Mouse (Mus musculus) heart, adult 2 months (tissue): ENCODE results near the gene Mpg. TPM values are rescaled to one million over a fixed set of nuclear protein-coding genes. Genes with fewer than 3 reads are reported as not detected.

Experiments
- DNase-seq, 2 experiments: peaks; one replicate each; pipeline ENCODE4 v3.0.0; 2021
- H3K27ac ChIP-seq: fragments of 200-600 bp; 2 replicates; pipeline ENCODE4 v1.8.1; 2022
- H3K27me3 ChIP-seq: fragments of 200-500 bp; 2 replicates; pipeline ENCODE4 v1.6.1; 2012; ENCODE audit warnings: mild to moderate bottlenecking, low read length, inconsistent platforms, mixed read lengths; ENCODE audit not compliant: control insufficient read depth, insufficient read depth
- H3K36me3 ChIP-seq: fragments of 200-500 bp; 2 replicates; pipeline ENCODE4 v1.6.1; 2012; ENCODE audit warnings: low read length, inconsistent platforms; ENCODE audit not compliant: control insufficient read depth, insufficient read depth
- H3K4me1 ChIP-seq: fragments of 200-500 bp; 2 replicates; pipeline ENCODE4 v1.6.1; 2011; ENCODE audit warnings: low read length; ENCODE audit not compliant: control insufficient read depth, insufficient read depth
- H3K4me3 ChIP-seq: fragments of 200-600 bp; 2 replicates; pipeline ENCODE4 v1.8.1; 2022
- H3K79me2 ChIP-seq: fragments of 200-500 bp; replicated peaks from 2 replicates; pipeline ENCODE4 v1.6.1; 2012; ENCODE audit warnings: mild to moderate bottlenecking, inconsistent platforms, low read length, moderate library complexity, mixed read lengths; ENCODE audit not compliant: control insufficient read depth, insufficient read depth
- H3K9ac ChIP-seq: fragments of 200-500 bp; 2 replicates; pipeline ENCODE4 v1.6.1; 2012; ENCODE audit warnings: low read depth, mild to moderate bottlenecking, control low read depth, inconsistent platforms, low read length, mixed read lengths
- CTCF ChIP-seq: fragments of 200-600 bp; IDR thresholded peaks from 2 replicates; pipeline ENCODE4 v1.8.1; 2022; ENCODE audit warnings: antibody characterized with exemption, mild to moderate bottlenecking, moderate library complexity
- EP300 ChIP-seq: fragments of 200-500 bp; IDR thresholded peaks from 2 replicates; pipeline ENCODE4 v1.6.1; 2011; ENCODE audit warnings: low read depth, low read length, control low read depth; ENCODE audit not compliant: insufficient read depth
- POLR2A ChIP-seq: fragments of 200-500 bp; IDR thresholded peaks from 2 replicates; pipeline ENCODE4 v1.6.1; 2011; ENCODE audit warnings: mild to moderate bottlenecking, low read depth, low read length, control low read depth; ENCODE audit not compliant: insufficient read depth
- WGBS: fragments of 180-500 bp; shearing (Covaris S2); methylation state at CpG from one replicate; pipeline ENCODE4 v1.1.7; 2018; 5-methylcytosine and 5-hydroxymethylcytosine counted together
- intact Hi-C: fragments of 180-260 bp; cut with DNase I; formaldehyde crosslinking; loops from one replicate; pipeline ENCODE4 v1.15.1; 2025
- polyA plus RNA-seq: library from polyadenylated mRNA; depleted of rRNA; stranded (reverse); fragments of >200 nt; gene quantifications from 2 replicates; pipeline ENCODE4 v1.2.3, GENCODE M21; 2012
- total RNA-seq, 2 experiments: library from RNA; stranded (reverse); gene quantifications; 2 replicates each; pipeline ENCODE4 v1.2.3; 2021

Gene Mpg
- total and polyA plus RNA-seq, 3 experiments = 5.1 to 6.2 (median 5.2) TPM

- intact Hi-C loops = no loop called here
- Histone ChIP-seq H3K27ac (no peak overlapping the region), H3K79me2 (no peaks in the 10 kb centered on the region), H3K36me3 (no peaks in the 10 kb centered on the region), H3K9ac (no peak overlapping the region), H3K4me3 (no peak overlapping the region), H3K27me3 (no peaks in the 10 kb centered on the region), H3K4me1 (no peaks in the 10 kb centered on the region)
- no peak for DNase-seq
- TF ChIP-seq CTCF = no peak
- TF ChIP-seq POLR2A = no peak
- TF ChIP-seq EP300 = no peak
- WGBS = 83% methylated on average over 8 of the region's 8 CpGs
Measured at GRCm38 (mm10) chr11:32250880-32251763, 24.8 kb downstream of the Mpg start.

GRCm38 (mm10) chr11:32253121-32253520 lies 26.8 kb downstream of the Mpg start:
- no peak for TF ChIP-seq CTCF
- no peak for TF ChIP-seq EP300
- TF ChIP-seq POLR2A = no peak
- no peak overlapping the region for H3K27ac ChIP-seq
- H3K79me2 ChIP-seq = no peaks in the 10 kb centered on the region; the same call in 1 of the 2 replicates
- H3K36me3 ChIP-seq = no peaks in the 10 kb centered on the region
- 100% methylated on average over 1 of the region's 1 CpGs for WGBS
- no peak overlapping the region for H3K9ac ChIP-seq
- intact Hi-C loops = no loop called here
- no peaks in the 10 kb centered on the region for H3K4me1 ChIP-seq
- DNase-seq = no peak
- no peaks in the 10 kb centered on the region for H3K27me3 ChIP-seq
- no peak overlapping the region for H3K4me3 ChIP-seq

DNA sequence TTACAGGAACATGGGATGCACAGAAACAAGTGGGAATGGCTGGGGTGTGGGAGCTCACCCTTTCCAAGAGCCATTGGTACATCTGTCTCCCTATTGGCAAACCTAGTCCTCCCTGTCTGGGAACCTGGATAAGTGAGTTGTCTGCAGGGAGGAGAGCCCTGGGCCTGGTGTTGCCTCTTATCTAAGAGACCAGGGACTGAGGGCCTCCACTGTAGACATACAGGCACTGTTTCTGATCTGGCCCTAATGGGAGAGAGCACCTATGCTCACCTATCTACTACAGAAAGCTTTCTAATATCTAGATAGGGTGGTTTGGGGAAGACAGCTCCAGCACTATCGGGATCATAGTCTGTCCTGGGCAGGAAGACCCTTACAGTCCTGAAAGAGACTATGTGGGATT lies 29.8 kb downstream of the Mpg start:
- Histone ChIP-seq H3K4me1 (no peaks in the 10 kb centered on the region), H3K27me3 (no peaks in the 10 kb centered on the region), H3K27ac (no peak overlapping the region), H3K4me3 (no peak overlapping the region), H3K9ac (no peak overlapping the region), H3K36me3 (no peaks in the 10 kb centered on the region), H3K79me2 (no peaks in the 10 kb centered on the region; the same call in 1 of the 2 replicates)
- TF ChIP-seq CTCF = no peak
- TF ChIP-seq EP300 = no peak
- TF ChIP-seq POLR2A = no peak
- 100% methylated on average over 1 of the region's 1 CpGs for WGBS
- intact Hi-C loops = no loop called here
- no peak for DNase-seq

DNA sequence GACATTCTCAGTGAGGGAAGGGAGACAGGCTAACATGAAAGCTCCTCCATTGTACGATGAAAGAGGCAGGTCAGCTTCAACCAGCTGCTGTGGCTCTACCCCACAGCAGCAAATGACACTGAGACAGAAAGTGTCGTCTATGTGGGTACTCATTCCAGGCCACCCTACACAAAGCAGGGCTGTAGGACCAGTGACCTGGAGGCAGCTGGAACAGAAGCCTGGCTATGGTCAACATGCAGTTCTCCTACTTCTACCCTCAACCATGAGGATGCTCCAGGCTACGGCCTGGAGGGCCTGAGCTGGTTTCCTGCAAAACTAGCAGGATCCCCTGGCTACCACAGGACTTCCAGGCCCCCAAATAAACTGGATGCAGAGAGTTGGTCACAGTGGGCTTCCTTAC lies 30.3 kb downstream of the Mpg start:
- intact Hi-C loops = no loop called here
- Histone ChIP-seq H3K36me3 (no peaks in the 10 kb centered on the region), H3K9ac (no peak overlapping the region), H3K27me3 (no peaks in the 10 kb centered on the region), H3K4me1 (no peaks in the 10 kb centered on the region), H3K79me2 (no peaks in the 10 kb centered on the region; the same call in 1 of the 2 replicates), H3K4me3 (no peak overlapping the region), H3K27ac (no peak overlapping the region)
- TF ChIP-seq EP300 (no peak), CTCF (no peak), POLR2A (no peak)
- 89% methylated on average over 3 of the region's 3 CpGs for WGBS
- no peak for DNase-seq

- Histone ChIP-seq H3K9ac (no peak overlapping the region), H3K36me3 (peaks cover 3% of the 10 kb centered on the region; the same call in 1 of the 2 replicates), H3K4me1 (peaks cover 1% of the 10 kb centered on the region; the same call in 1 of the 2 replicates), H3K27ac (no peak overlapping the region), H3K4me3 (no peak overlapping the region), H3K27me3 (no peaks in the 10 kb centered on the region), H3K79me2 (peaks cover 7% of the 10 kb centered on the region)
- WGBS = 79% methylated on average over 10 of the region's 10 CpGs
- TF ChIP-seq EP300 (no peak), CTCF (no peak), POLR2A (no peak)
- intact Hi-C loops = no loop called here
- DNase-seq = no peak
Measured at GRCm38 (mm10) chr11:32262674-32263415, 36.5 kb downstream of the Mpg start.
